Mouse (Mus musculus): ENCODE data around the gene Ank3.

DNA sequence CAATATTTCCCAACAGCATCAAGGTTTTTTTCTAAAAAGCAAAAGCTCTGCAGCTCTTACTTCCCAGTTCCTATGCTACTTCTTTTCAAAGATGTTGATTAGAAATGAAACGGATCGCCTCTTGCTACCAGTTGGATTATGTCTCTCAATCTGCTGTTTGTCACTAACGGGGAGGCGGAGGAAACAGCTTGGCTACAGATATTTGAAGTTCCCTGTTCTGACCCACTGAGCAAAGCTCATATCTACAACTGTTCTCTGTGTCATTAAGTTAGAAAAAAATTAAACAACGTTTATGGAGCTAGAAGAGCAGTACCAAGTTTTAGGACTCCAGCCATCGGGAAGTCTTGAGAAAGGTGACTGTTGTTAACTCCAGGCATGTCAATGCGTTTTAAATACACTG, 146.1 kb downstream of the Ank3 start:
- TF ChIP-seq CTCF (conservative IDR thresholded peaks at IDR 0.05; ENCODE audit: insufficient read depth, insufficient read length, low read depth, low read length), result no peak
- TF ChIP-seq POLR2A (IDR thresholded peaks at IDR 0.05; ENCODE audit: low read depth, low read length), result no peak
